Mouse (Mus musculus) cortical plate, adult 2 months (tissue): ENCODE data around the gene Limch1.

Experiments used
- CTCF ChIP-seq: fragments of 200-500 bp; IDR thresholded peaks from 2 replicates; pipeline ENCODE4 v1.5.1; 2011; ENCODE audit warnings: mild to moderate bottlenecking, control low read depth, low read length; ENCODE audit not compliant: insufficient read depth; ENCODE audit errors: extremely low read depth
- POLR2A ChIP-seq: fragments of 200-500 bp; IDR thresholded peaks from 2 replicates; pipeline ENCODE4 v1.6.1; 2011; ENCODE audit warnings: mild to moderate bottlenecking, low read length, control low read depth; ENCODE audit not compliant: insufficient read depth; ENCODE audit errors: extremely low read depth

DNA sequence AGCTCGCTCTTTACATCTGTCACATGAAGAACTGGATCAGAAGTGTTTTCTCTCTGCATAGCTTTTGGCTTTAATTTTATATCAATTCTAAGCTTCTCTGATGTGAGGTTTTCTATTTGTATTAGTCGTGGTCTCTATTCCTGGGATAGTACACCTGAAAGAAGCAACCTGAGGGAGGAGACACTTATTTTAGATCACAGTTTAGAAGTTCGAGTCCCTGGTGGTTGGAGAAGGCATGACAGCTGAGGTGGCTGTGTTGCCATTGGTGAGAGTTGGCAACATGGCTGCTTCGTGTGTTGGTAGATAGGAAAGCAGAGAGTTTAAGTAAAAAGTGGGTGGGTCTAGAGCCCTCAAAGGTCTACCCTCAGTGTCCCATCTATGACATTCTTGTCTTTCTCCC lies 91.3 kb downstream of the Limch1 start:
- no peak for TF ChIP-seq POLR2A
- TF ChIP-seq CTCF = no peak
